Mouse (Mus musculus): ENCODE measurements around the gene Tln2.

The Tln2 gene

DNA sequence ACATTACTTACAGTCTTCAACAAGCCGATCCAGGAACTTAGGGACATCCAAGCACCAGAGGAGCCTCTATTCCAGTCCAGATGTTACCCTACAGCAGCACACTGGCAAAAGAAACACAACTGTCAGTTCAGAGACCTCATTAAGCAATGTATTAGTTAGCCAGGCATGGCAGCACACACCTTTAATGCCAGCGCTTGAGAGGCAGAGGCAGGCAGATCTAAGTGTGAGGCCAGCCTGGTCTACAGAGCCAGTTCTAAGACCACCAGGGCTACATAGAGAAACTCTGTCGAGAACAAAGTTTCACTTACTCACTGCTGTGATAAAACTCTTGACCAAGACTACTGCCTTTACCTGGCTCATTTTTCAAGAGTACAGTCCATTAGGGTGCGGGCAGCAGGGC lies at the start of gene Tln2:
TSS of gene Tln2 (minus strand) at position 101 of the 400 bp plus-strand sequence.
- no peak for DNase-seq (ENCODE audit: inconsistent ontology term)

DNA sequence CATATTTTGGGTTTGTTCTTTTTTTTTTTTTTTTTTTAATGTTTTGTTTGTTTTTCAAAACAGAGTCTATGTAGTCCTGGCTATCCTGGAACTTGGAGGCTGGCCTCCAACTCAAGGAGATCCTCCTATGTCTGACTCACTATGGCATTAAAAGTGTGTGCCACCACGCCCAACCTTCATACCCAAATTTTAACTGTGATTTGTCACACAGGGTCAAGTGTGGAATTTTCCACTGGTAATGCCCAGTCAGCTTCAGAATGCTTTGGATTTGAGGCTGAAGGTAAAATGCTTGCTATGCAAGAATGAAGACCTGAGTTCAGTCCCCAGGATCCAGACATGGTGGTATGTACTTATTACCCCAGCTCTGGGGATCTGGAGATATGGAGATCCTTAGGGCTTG lies 49.7 kb upstream of the Tln2 start:
- DNase-seq (ENCODE audit: inconsistent ontology term) = no peak

DNA sequence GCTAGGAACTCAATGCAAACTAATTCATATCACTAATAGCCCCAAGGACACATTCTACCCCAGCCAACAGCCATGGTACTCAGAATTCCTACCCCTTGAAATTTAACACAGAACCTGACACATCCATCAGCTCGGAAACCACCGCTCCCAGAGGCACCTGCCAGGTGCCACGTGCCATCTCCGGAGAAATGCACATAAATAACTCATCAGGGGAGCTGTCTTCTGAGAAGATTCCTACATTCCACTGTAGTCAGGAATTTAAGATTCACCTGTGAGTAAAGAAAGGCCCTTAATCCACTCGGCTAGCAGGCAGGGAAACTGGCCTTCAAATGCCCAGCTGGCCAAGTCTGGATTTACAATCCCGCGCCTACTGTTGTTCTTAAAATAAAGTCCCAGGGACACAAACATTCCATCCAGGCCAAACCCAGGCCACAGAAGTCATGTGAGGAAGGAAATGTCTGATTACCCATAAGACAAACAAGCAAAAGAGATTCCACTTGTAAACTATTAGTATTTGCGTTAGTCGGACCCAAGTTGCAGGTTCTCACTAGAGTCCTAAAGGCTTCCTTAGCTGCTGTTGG lies 48.4 kb upstream of the Tln2 start:
- no peak for DNase-seq (ENCODE audit: inconsistent ontology term)

DNA sequence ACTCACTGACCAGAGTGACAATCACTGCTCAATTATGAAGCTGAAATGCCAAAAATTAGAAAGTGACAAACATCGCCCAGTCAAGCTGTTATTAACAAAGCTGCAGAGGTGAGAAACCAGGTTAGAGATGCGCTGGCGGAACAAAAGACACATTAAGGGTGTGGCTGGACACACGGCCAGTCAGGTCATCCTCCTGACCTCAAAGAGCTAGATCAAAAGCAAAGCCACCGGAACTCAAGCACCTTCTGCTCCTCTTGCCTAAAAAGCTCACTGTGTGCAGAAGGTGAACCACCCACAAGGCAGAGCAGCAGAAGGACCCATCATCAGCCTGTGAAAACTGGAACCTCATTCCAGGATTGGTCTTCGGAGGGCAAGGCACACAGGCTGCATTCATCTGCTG lies 47.8 kb upstream of the Tln2 start:
- DNase-seq (ENCODE audit: inconsistent ontology term) = no peak

DNA sequence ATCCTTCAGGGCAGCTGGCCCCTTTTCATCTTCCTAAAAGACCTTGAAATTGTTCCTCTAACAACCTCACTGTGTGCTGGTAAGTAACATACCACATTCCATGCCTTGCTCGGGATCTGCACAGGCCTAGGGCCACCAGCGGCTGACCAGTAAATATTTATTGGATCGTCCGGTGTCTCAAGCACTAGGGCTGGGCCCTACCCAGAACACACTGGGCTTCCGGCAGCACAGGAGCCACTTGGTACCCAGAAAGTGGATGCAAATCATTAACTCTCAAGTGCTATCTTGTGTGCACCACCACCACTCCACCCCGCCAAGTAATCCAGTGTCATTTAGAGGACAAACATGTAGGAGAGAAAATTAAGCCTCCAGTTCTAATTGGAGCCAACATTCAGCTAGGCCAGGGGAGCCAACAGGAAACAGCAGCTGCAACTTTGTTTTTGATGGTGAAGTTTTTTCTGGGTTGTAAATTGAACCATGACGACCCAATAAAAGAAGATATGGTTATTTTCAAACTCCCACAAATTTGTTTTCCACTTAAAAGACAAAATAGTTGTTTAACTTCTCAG lies 46.4 kb upstream of the Tln2 start:
- DNase-seq (ENCODE audit: inconsistent ontology term) = no peak

DNA sequence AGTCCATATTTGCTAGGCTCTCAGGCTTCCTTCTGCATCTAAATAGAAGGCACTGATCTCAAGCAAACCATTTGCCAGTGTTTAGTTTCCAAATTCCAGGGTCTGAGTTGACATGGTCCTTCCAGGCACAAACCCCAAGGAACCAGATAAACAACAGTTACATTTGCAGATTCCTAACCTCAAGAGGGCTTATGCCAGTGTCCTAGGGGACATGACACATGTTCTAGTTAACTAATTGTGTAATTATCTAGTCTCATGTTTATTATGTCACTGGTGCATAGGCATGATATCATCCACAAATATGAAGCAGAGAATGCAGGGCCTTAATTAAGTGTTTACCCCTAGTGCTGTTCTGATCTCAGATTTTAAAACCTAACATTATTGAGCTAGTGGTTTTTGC lies 45.4 kb upstream of the Tln2 start:
- DNase-seq (ENCODE audit: inconsistent ontology term) = no peak

DNA sequence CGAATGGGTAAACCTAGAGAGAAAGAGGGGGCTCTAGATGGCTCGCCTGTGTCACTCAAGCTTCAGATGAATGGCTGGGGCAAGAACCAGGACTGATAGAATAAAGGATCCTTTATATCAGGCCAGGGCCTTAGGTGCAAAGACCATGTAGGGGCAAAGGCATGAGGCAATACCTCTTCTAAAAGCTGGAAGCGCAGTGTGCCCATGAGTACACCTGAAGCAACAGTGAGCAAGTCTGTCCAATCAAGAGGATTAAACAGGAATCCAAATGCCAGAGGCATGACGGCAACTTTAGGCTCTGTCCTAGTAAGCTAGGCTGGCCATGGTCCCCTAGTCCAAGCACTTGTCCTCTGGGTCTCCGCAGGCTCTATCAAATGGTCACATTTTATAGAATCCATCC lies 42.8 kb upstream of the Tln2 start:
- DNase-seq (ENCODE audit: inconsistent ontology term) = no peak

DNA sequence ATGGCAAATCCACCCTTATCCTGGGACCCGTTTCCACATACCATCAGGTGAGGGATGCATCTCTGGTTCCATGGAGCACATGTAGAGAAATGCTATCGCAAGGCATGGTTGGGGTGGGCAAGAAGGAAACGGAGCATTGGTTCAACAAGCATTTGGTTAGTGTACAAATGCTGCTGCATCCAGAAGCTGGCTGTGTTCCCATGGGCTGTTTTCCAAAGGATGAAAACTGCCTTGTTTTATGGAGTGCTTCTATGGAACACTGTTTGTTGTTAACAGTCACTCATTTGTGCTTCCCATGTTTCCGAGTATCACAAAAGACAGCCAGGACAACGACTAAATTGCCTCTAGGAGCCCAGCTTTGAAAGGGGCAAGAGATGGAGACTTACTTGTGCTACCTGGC lies 35.7 kb upstream of the Tln2 start:
- DNase-seq (ENCODE audit: inconsistent ontology term) = no peak

DNA sequence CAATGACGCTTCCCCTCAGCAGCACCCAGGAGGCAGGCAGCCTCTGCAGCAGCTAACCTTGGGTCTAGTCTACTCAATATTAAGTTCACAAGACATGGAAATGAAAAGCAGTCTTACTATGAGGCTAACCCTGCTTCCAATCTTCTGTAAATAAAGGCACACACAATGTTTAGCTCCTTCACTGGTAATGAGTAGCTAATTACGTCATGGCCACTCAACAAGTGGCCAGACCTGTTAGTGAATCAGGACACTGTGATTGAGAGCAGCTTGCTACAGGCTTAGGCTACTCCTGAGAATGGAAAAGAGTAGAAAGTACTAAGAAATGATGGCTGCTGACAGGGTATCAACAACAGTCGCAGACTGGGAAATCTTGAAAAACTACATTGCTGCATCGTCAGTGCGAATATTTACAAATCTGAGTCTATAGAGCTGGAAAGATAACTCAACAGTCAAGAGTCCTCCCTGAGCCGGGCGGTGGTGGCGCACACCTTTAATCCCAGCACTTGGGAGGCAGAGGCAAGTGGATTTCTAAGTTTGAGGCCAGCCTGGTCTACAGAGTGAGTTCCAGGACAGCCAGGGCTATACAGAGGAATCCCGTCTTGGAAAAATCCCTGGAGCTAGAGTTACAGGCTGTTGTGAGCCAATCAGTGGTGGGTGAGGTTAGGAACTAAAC lies 34.1 kb upstream of the Tln2 start:
- no peak for DNase-seq (ENCODE audit: inconsistent ontology term)

DNA sequence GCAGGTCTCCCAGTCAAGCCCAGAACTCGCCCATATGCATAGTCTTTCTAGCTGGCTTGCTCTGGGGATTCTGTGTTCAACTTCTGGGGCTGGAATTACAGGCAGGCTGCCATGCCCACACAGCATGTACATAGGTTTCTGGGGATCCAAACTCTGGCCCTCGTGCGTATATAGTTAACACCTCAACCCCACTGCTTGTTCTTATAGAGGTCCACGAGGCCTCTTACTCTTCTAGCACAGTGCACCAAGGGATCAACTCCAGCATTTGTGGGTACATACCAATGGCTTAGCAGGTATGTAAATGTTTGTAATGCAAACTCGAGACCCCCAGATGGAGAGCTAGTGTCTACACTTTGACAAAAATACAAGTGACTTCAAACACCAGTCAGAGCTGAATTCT lies 33.2 kb upstream of the Tln2 start:
- no peak for DNase-seq (ENCODE audit: inconsistent ontology term)

DNA sequence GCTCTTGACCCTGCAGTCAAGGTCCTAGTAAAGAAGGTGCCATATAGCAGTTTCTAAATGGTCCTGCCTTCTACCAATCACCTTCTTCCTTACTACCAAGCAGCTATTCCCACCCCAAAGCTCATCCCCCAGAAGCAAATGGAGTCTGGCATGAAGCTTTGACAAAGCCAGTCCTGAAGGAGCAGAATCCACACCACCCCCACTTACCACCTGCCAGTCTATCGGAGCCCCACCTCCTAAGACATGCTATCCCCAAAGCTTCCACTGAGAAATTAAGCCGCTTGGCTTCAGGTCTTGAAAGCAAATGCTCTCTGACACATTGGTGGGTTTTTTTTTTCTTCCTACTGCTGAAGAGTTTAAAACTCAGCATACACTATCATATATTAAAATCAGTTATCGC lies 27.6 kb upstream of the Tln2 start:
- DNase-seq (ENCODE audit: inconsistent ontology term) = no peak

DNA sequence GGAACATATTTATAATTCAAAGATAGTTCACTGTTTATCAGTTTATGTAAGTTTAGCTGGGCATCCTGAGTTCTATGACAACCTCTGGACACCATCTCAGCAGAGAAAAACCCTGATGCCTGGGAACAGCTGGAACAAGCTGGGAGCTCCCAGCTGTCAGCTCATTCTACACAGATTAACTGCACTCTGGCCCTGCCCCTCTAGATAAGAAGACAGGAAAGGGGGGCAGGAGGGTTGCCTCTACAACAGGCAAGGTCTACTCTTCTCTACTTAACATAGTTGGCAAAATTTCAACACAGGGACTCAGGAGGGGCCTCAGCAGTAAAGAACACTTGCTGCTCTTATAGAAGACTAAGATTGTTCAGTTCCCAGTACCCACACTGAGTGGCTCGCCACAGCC lies 27.0 kb upstream of the Tln2 start:
- DNase-seq (ENCODE audit: inconsistent ontology term) = no peak

DNA sequence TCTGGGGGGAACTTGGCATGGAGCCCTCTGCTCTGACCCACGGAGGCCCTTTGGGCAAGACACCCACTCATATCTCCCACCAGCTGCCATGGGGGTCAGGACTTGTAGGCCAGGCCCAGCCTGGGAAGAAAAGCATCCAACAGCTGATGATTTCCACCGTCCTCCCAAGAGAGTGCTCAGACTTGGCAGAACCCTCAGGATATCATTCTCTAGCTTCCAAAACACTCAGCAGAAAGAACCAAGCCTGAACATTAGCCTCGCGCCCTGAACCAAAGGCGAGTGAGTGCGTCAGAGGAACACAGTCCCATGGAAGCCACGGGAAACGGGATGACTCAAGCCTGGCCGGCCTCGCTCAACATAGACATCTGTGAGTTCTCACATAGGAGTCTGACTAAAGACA lies 25.4 kb upstream of the Tln2 start:
- DNase-seq (ENCODE audit: inconsistent ontology term) = no peak

DNA sequence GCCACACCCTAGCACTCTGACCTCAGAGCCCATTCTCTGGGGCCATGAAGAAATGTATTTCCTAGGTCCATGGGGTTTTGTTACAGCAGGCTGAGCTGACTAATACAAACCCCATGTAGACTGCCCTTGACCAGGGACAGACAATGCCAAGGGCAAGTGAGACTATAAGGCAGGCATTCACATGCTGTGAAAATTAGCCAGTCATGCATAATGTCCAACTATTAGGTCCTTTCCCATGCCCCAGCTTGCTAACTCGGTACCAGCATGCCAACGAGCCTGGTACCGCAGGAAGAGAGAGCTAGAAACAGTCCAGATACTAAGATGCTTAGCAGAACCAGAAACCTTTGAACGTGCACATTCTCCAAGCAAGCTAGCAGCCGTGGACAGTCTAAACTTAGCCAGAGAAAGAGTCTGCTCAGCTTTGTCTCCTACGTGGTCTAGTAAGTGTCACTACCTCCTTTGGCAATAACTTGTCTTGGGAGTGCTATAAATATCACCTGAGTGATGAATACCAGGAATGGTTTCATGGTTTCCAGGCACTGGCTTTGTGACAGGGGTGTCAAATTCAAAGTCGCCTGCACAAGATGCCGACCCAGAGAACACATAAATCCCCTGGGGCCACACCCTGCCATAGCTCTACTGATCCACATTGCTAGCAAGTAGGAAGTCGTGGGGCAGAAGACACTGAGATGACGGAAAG lies 22.2 kb upstream of the Tln2 start:
- DNase-seq (ENCODE audit: inconsistent ontology term) = peak; percentile 73

DNA sequence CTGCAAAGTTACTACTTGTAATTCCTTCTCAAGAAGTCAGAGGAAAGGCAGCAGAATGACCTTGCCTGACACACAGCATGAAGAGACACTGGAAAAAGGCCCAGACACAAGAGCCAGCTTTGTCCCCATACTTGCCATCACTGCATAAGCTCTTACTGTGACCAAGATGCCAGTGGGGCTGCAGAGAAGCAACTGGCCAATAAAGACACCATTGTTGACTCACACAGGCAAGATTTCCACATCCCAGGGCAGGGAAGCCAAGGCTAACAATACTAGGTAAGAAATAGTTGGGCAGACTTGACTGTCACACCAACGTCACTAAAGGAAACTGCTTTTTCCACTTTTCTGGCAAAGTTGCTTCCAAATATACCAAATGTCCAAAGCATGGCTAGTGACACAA lies 20.0 kb upstream of the Tln2 start:
- peak; percentile 63 for DNase-seq (ENCODE audit: inconsistent ontology term)

DNA sequence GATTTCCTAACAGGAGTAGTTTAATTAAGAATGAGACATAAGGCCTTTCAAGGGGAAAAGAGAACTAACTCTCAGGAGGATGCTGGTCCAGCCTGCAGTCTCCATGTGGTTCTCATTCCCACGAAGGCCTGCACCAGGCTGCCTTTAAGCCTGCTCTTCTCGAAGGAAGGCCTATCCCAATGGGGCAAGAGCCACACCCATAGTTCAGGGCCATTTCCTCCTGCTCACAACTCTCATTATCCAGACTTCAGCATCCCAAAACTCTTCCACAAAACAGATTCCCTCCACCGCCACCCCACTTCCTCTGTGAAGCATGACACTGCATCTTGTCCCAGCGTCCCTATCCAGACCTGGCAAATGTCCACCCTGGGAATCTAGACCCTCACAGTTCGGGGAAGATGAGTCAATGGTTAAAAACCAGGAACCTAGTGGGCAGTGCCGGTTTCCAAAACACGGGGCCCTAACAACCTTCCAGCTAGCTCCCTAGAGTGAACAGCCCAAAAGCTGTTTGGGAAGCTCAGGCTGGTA lies 15.3 kb upstream of the Tln2 start:
- peak; percentile 44 for DNase-seq (ENCODE audit: inconsistent ontology term)

DNA sequence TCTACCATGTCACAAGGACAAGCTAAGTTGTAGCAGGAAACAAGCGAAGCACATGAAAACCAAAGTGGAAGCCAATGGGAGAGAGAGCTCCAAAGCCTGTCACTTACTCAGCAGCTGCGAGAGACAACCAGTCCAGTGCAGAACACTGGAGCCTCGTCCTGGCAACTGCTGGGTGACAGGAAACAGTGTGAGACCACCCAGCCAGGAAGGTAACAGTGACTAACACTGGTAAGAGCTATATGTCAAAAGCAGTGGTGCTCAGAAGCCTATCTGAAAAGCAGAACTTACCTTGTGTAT lies 14.1 kb upstream of the Tln2 start:
- no peak for DNase-seq (ENCODE audit: inconsistent ontology term)

DNA sequence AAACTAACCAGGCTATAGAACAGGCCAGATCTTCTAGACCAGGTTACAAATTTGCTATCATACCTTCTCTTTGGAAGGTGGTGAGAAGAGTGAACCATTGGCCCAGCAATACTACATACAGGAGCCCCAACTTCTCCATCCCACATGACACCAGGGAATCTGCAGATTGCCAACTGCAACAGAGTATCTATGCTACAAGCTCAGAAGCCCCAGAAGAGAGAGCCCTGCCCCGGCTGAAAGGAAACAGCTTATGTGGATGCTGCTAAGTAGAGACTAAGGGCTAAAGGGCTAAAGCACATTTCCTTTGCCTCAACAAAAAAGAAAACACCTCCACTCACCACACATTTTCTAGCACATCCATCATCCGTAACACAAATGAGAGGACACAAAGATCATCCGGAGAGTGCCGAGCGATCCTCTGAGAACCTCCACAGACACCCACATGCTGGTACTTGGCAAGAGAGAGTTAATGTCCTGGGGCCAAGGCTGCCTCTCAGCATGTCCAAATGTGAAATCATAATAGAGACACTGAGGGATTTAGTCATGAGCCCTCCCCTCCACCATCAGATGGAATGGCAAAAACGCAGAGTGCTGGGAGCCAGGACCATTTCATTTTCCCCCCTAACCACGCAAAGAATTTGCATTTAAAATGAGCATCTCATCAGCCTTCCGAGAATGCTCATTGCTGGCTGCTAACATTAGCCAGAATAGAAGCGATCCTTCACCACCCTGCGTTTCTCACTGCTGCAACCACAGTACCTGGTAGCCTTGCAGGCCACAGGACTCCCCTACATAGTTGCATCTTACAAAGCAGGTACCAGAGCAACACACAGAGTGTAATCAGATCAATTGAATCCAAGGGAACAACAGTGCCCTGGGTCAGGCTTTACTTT lies 13.5 kb upstream of the Tln2 start:
- peak; percentile 95 for DNase-seq (ENCODE audit: inconsistent ontology term)

DNA sequence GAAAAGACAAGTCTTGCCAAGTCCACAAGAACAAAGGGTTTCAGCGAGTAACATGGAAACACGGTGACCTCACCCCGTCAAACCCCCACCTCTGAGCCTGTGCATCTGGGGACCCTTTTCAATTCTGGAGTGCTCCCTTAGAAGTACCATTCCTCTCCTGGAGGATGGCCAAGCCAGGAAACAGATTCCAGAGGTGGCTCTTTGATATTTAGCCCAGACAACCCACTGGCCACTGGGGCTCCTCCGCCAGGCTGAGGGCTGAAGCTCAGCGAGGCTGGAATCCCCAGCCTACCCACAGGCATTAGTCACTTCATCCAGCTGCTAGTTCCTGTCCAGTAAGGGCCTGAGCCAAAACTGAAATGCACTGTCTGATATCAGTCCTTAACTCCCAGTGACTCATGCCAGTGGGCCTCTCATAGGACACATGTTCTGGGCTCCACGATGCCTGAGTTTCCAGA lies 6.3 kb upstream of the Tln2 start:
- peak; percentile 91 for DNase-seq (ENCODE audit: inconsistent ontology term)

DNA sequence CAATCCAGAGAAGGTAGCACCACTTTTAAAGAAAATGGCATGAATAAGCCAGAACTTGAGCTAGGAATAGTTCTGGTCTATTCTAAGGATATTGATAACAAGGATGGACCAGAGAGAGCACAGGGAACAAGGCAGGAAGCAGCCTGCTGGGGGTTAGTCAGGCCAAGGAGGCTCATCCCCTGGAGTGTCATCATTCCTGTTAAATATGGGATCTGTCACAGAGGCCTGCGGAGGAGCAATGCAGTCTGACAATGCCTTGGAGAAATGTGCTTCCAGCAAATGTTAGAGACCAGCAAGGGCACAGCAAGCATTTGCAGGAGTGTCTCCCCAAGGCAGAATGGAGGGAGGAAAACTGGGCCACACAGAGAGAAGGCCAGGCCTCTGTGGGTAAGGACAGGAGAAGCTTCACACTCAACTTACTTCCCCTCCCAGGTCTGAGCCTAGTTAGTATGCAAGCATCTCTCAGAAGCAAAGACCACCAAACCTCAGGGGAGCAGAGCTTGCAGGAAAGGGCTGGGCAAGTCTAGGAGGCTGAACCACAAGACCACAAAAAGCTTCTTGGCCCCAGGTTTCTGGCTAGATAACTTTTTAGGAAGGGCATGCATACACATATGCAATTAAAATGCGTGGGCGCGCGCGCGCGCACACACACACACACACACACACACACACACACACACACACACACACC lies 9.5 kb downstream of the Tln2 start:
- no peak for DNase-seq (ENCODE audit: inconsistent ontology term)

DNA sequence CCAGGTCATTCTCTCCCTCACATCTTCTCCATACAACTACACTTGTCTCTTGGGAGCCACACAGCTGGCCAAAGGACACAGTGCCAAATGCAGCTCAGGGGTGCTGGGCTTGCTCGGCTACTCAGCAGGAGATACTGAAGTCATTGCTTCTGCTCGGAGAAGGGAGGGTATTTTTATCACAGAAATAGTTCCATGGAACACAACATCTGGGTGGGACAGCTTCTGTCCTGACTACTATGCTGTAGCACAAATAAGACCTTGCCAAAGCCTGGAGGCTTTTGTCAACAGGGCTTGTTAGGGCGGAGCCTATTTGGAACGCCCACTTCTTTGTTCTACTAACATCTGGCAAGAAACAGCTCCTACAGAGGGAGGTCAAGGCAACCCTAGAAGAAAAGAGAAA lies 10.2 kb downstream of the Tln2 start:
- DNase-seq (ENCODE audit: inconsistent ontology term) = no peak
